Mouse (Mus musculus): Measurements from ENCODE around the gene Tmem168.

The Tmem168 gene

DNA sequence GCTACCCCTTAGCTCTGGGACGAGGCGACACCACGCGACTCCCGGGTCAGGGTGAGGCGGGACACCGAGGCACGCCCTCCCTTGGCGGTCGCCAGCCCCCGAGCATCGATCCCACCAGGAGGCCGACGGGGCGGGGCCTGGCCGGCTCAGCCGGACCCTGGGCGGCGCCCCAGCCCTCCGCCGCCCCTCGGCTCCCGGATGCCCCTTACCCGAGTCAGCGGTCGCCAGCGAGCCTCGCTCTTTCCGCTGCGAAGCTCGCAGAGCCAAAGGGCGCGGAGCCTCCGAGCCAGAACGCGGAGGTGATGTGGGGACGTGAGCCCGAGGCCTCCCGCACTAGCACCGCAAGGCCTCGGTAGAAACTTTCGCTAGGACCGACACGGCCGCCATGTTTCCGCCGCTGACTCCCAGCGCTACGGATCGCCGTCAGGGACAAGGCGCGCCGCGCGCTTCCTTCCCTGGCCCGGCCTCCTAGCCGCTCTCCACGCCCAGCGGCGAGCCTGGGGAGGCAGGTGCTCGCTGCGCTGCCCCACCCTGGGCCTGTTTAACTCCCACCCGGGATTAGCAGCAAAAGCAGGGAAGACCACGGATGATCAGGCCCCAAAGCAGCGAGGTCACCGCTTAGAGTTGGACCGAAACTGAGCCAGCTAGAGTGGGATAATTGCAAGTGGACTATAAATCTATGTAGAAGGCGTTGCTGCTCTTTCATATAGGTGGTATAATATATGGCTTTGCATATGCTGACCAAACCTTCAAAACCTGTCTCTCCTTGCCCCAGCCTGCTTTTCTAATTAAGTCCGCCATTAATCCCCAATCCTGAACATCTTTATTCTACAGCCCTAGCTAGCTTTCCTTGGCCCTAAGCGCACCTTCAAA, at the start of gene Tmem168:
TSS of gene Tmem168 (minus strand) at position 480 of the 873 bp plus-strand sequence.
- peak; percentile 94 to 97 for DNase-seq

DNA sequence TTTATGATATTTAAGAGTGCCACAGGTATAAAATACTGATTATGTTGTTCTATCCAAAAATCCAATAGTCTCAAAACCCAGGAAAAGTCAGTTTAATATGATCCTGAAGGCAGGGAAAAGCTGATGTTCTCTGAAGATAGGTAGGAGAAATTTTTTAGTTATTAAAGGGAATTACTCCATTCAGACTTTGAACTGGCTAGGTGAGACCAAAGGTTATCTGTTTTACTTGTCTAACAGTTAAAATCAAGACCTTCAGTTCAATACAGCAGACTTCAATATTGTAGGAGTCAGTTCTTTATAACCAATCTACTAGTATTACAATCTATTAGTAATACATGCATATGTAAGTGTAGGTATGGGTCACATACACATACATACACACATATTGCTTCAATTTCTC, 46.2 kb upstream of the Tmem168 start:
- no peak for DNase-seq

DNA sequence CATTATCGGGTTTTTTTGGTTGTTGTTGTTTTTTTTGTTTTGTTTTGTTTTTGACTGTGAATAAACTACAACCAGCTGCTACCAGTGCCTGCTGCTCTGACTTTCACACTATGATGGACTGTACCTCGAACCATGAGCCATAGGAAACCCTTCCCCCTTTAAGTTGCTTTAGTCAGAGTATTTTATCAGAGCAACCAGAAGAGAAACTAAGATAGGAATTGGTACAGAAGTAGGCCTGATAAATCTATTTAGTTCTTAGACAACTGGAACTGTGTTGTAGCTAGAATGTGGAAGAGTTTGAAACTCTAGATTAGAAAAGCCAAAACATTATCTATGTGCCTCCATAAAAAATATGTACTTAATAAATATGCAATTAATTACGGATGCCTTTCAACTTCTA, 44.4 kb upstream of the Tmem168 start:
- DNase-seq = no peak

DNA sequence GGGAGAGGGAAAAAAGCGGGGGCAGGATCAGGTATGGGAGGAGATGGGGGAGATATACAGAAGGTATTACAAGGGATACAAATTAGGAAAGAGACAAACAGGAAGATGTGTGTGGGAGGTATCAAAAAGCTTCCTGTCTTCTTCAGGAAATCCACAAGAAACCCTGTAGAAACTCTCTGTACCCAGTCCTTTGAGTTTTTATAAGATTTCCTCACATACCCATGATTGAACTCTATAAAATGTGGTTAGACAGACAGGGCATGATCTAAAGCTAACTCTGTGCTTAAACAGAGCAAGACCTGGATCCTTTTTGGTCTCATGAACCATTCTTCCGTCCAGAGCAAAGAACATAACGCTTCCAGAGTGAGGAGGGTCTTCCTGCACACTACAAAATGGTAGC, 43.0 kb upstream of the Tmem168 start:
- no peak for DNase-seq

DNA sequence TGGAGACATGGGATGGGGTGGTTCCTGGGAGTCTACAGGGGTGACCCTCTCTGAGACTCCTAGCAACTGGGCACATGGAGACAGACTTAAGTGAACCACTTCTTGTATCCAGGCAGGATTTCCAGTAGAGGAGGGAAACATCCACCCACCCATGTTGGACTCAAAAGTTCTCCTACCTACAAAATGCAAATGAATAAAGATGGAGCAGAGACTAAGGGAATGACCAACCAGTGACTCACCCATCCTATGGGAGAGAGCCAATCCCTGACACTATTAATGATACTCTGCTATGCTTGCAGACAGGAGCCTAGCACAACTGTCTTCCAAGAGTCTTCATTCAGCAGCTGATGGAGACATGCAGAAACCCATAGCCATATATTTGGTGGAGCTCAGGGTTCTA, 40.4 kb upstream of the Tmem168 start:
- no peak for DNase-seq

DNA sequence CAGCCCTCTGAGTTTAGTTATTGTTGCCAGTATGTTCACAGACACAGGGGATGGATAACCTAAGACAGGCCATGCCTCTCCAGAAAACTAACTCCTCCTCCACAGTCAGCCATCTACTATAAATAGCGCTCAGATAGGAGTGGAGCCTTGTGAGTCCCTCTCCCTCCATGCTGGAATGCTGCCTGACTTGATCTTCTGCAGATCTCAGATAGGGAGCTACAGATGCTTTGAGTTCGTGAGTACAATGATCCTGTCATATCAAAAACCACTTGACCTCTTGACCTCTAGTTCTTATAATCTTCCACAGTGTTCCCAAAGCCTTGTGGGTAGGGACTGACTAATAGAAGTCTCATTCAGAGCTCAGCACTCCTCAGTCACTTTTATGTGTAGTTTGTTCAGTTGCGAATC, 28.7 kb upstream of the Tmem168 start:
- no peak for DNase-seq

DNA sequence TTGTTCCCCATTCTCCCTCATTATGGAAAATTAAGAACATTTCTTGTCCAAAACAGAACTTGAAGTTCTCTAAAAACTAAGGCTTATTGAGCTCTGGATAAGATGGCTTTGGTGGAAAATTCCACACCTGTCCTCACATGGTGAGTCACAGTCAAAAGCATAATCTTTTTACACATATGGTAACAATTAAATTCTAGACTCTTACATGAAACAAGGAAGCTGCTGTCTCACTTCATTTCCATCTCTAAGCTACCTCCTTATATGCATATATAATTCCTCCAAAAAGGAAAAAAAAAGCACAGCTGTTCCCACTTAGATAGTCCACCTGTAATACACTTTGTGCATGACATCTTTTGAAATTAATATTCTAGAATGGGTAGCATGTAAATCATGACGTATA, 24.7 kb upstream of the Tmem168 start:
- DNase-seq = no peak

DNA sequence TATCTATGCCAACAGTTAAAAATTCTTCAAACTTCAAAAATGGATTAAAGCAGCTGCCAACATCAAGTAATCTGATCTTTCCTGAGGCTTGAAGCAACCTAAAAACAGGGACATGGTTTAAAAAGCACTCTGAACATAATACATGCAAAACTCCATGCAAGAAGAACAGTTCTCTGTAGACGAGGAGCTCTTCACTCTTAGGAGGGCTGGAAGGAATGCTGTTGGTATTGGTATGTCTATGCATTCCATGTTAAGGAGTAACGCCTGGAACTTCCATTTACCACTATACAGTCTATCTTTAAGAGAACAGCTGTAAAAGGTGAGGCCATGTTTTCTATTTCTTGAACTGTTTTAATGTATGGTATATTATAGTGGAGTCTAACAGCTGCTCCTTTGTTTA, 22.7 kb upstream of the Tmem168 start:
- no peak for DNase-seq

DNA sequence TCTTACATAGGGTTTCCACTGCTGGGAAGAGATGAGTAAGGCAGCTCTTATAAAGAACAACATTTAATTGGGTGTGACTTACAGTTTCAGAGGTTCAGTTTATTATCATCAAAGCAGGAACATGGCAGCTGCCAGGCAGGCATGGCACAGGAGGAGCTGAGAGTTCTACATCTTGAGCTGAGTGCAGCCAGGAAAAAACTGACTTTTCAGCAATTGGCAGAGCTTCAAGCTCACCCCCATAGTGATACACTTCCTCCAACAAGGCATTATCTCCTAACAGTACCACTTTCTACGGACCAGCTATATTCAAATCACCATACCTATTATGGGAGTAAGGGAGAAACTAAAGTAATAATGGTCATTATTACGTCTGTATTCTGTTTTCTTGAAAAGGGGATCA, 11.7 kb upstream of the Tmem168 start:
- DNase-seq = no peak

DNA sequence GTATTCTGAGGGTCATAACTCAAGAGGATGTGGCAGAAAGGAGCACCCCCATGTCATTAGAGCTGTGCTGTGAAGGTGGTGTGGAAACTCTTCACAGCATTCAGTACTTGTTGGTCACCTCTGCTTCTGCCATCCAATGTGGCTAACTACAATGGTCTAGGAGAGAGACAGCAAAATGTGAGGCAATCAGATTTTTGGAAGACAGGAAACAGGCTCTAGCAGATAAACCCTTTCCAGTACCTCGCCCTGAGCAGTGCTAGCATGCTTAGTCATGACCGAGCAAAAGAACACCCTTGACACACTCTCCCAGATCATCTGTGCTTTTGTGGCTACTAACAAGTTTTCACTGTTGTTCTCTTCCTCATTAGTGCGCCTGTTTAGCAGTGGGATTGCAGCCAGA, 9.2 kb upstream of the Tmem168 start:
- no peak for DNase-seq

DNA sequence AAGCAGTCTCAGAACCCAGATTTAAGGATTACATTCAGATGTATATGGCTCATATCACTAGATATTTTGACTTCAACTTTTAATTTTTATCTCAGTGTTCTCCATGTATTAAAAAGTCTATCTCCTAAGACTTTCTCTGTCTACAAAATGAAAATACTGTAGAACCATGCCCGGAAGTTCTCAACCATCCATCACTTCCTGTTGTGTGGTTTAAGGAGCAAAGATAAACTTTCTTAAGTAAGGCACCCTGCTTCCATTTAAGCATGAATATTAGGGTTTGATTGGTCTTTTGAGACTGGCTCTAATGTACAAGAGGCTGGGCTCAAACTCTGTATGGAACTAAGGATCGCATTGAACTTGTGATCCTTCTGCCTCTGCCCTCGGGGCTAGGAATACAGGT, 6.7 kb upstream of the Tmem168 start:
- no peak for DNase-seq

DNA sequence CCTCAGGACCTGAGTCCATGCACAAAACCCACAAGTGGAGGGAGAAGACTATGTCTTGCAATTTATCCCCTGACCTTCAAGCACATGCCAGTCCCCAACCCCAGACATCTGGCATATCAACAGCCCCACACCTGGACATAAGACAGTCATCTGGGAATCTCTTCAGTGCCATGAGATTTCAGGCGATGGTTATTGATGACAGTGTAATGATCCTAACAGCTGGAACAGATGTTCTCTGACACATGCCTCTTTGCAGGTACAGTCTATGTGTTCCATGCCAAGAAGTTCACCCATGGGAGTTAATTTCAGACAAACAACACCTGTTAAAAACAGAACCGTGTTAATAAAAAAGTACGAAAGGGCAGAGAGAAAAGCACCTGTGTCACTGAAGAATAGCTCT, 5.8 kb upstream of the Tmem168 start:
- DNase-seq = no peak

DNA sequence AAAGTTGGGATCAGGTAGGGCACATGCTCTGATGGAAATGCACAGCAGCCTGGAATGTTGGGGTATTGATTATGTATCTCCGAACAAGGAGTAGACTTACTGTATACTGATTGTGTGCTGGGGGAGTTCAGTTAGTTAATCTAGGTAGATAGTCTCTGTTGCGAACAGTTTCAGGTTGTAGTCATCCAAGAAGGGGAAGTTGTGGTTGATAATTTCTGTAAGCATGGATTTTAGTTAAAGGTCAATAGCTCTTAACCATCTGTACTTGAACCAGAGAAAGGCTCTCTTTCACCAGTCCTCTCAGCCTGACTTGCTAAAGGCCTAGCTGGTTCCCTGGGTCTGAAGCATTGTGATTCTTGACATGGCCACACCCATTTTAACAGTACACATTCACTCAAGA, 3.0 kb upstream of the Tmem168 start:
- no peak for DNase-seq

DNA sequence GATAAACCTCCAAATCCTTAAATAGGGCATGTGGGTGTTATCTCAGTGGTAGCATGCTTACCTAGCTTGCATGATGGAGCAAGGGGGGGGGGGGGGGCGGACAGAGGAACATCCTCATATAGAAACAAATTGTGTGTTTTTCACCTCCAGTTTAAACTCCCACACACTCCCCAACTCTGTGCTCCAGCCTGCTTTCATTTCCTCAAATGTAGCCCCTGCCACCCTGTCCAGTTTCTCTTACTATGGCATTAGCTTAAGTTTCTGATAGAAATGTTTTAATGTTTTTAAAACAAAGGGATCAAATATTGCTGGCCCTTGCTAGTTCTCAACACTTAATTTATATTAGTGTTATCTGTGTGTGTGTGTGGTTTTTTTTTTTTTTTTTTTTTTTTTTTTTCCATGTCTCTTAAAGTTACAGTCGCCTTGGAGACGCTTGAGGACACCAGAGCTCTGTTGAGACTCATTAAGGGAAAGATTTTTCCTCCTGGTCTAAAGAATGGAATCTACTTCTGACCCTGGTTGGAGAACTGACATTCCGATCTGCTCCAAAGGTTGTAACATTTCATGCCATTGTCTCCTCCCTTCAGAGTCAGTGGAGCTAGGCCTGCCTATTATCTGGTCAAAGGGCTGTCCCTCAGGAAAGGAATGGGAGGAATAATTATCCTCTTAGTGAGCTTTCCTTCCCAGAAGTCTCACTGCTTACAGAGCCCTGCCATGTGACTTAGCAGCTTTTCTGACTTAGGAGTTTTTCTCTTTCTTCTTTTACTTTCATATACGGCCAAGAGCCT, 1.6 kb upstream of the Tmem168 start:
- peak; percentile 17 to 33 for DNase-seq

DNA sequence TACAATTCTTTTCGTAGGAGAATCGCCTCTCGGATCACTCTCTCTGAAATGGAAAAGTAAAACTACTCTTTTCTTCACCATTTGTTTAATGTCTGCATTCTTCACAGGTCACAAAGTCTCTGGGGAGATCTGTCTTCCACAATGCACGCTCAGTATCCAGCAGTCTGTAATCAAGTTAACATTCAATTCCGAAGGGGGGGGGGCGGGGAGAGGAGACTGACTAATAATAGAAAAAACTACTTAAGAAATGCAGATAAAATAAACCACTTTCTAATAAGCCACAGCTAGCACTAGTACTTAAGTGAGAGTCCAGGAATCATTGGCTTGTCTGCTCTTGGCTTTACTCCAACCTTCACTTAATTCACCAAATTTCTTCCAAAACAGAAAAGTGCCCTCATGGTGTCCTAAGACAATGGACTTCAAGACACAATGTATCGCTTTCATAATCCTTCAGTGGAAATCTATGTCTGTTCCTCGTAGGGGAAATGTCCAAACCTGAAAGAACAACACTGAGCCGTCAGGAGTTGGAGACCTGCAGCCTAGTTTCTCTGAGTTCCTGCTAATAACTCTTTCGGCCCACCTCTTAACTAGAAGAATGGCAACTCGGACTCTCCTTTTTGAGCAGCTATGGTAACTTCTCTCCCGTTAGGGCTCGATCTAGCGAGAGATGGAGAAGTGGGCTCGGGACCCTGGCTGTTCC, 829 bp downstream of the Tmem168 start:
- peak in 1 of 2 experiments; percentile 16 for DNase-seq

DNA sequence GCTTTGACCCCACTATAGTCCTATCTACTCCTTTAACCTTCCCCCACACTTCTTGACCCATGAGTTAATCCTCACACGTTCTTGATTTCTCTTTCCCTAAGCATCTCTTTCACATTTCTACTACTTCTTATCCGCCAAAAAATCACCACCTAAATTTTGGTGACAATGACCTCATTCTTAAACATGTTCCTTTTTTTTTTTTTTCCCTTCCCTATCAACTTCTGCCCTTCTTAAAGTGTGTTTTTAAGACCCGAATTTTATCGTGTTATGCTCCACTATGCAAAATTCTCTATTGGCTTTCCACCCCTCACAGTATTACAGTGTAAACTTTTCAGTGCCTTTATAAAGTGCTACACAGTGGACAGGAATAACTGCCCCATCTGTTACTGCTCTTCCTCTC, 1.5 kb downstream of the Tmem168 start:
- no peak for DNase-seq

DNA sequence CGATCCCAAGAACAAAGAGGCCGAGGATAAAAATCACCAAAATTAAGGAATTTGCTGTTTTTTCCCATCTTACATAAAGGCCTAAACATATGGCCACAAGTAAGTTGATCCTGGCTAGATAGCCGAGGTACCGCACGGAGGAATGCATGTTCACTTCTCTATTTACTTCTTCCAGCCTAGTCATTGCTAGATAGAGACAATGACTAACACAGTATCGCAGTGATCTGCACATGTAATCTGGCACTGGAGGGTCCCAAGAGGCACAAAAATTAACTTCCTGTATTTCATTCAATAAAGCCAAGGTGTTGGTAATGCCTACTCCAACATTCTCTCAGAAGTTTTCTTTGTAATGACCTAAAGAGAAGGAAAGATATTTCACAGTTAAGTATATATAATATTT, 4.8 kb downstream of the Tmem168 start:
- no peak for DNase-seq

DNA sequence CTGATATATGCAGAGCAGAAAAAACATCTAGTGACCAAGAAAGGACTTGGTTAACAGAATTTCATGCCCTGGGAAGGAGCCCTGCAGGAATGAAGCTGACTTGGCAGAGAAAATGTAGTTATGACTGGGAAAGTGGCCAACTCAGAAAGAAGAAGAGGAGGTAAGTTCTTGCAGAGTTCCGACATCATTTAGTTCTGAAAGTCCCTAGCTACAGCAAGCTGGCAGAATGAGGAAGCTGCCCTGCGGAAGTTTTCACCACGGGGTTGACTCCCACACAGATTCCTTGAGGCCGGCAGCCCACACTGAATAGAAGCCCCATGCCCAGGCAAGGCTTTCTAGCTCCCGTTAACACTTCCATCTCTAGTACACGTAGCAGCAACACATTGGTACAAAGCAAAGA, 6.3 kb downstream of the Tmem168 start:
- DNase-seq = peak; percentile 45 to 60

DNA sequence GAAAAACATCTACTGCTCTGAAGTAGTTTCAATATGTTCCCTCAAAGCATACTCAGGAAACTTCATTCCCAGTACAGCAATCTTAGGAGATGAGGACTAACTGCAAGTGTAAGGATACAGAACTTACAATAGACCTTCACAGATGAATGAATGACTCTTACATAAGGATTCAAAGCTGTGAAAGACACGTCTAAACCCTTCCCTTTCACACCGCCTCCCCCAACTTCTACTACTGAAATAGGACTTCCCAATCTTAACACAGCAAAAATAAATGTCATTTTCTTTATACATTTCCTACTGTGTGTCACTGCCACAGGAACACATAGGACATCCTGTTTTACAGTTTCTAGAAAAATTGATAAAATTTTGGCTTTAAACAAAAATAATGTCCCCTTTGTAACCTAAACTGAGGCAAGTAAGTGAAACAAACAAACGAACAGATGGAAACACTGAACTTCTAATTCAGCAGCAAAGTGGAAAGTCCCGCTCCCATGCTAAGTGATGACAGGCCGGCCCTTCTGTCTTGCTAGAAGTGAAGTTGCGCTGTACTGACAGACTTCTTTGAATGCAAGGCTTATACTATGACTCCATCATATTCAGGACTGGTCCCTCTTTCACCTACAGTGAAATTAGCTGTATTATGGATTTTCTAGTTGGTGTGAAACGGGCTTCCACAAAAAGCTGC, 9.5 kb downstream of the Tmem168 start:
- no peak for DNase-seq

DNA sequence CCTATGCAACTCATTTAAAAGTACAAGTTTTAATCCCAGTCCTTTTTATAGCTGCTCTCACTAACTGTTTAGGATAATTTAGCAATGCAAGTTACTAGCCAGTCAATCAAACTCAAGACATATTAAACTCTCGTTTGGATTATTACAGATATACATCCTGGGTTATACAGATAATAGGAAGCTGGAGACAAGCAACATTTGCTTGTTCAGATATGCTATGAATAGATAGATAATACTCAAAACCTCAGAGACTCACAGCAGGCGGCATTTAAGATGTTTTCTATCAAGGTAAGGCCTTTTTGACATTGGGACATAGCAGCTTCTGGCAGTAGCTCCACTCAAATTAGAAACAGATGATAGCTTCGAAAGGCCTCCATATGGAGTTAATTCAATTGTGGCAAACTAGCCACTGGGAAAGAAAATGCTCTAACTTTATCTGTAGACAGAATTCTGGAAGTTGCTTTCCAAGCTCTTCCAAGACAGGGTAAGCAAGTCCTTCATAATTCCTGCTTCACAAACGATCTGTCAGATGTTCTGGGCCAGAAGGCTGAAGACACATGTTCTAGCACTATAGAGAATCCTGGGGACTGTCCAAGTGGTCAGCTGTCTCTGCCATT, 15.1 kb downstream of the Tmem168 start:
- no peak for DNase-seq

DNA sequence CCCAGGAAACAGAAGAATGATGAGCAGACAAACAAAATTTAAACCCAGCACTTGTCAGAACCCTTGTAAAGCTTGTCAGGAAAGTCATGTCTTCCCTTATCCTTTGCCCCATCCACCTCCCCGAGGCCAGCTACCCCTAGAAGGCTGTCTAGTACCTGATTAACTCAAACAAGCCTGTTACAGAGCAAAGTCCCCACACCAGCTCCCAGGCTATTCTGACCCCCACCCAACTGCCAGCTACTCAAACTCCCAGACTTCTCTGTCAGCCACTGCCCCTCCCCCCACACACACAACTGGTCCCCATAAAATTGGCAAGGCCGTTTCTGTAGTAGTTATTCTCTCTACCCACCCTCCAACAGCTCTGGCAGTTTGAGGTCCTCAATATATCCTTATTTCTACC, 21.3 kb downstream of the Tmem168 start:
- DNase-seq = peak; percentile 85 to 89

DNA sequence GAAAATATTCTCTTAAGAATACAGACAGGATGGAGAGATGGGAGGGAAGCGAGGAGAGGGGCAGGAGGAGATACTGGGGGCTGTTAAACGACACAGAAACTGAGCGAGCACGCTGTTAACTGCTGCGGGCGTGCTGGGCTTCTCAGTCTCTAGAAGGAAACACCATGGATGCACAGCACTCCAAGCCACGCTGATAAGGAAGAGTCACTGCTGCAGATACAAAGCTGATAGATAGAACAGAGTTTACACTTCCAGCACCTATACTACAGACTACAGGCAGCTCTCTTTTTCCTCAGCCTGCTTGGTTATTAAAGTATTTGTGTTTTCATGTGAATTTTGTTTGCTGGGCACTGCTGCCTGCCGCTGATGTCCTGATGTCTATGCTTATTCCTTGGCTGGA, 21.7 kb downstream of the Tmem168 start:
- DNase-seq = no peak

DNA sequence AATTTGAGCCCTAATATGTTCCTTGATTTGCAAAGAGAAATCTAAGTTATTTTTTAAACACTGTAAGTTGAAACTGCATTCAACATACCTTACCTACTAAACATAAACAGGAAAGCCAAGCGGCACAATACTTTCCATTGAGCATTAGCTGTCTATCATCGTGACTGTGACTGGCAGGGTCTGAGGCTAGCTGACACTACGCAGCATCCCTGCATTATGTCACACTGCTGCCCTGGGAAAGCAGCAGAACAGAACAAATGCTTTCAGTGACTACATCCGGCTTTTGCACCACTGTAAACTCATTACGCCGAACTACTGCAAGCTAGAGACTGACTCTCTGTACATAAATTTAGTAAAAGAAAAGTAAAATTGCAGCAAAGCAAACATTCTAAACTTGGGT, 23.1 kb downstream of the Tmem168 start:
- DNase-seq = no peak

Measured in kidney, postnatal 36 days (tissue).